Mouse (Mus musculus) liver, postnatal 0 days (tissue): ENCODE data around the gene Fbxl15.

Experiments used
- CTCF ChIP-seq: sonication (generic); IDR thresholded peaks from 2 replicates; pipeline ENCODE4 v1.5.1; 2016; ENCODE audit warnings: antibody characterized with exemption, low read depth
- EP300 ChIP-seq: IDR thresholded peaks from 2 replicates; pipeline ENCODE4 v1.6.1; 2016; ENCODE audit warnings: antibody characterized with exemption, low read depth, mild to moderate bottlenecking

- TF ChIP-seq CTCF (no peak), EP300 (no peak)
Measured at GRCm38 (mm10) chr19:46331936-46332335, 4.0 kb downstream of the Fbxl15 start.
